Mouse (Mus musculus): ENCODE results near the gene Lrrfip1.

DNA sequence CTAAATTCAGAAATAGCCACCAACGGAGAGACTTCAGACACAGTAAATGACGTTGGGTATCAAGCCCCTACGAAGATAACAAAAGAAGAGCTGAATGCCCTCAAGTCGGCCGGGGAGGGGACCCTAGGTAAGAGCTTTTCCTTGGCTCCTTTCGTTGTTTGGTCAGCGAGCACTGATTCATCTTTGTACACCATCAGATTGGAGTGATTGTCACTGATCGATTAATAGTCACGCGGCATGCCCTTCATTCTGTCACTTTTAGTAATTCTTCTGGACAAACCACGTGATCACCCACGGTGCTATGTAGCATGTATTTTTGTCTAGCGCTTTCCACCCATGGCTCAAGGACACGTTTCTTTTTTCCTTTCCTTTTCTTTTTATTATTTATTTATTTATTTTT, 113.6 kb downstream of the Lrrfip1 start:
- TF ChIP-seq POLR2A (IDR thresholded peaks at IDR 0.05; ENCODE audit: borderline replicate concordance, extremely low read depth, low read depth, low read length) = no peak
- no peak for TF ChIP-seq CTCF (IDR thresholded peaks at IDR 0.05; ENCODE audit: insufficient read depth, low read length)

Data from lung, adult 2 months (tissue).